Mouse (Mus musculus) lung, embryonic 16.5 days (tissue): Measurements from ENCODE around the gene Macrod2. TPM values are rescaled to one million over a fixed set of nuclear protein-coding genes. Genes with fewer than 3 reads are reported as not detected.
A peak's percentile ranks its signal among the peaks of the same experiment; 100 is the strongest.

Experiments
- ATAC-seq: fragments of 200-750 bp; cut with Nextera tagmentation; 2 replicates; pipeline ENCODE4 v1.8.0; 2017; ENCODE audit warnings: low read depth, mild to moderate bottlenecking, moderate library complexity
- H3K27ac ChIP-seq: fragments of 300-500 bp; sonication (generic); 2 replicates; pipeline ENCODE4 v1.5.1; 2014; ENCODE audit warnings: mild to moderate bottlenecking, control low read depth, low read length
- H3K27me3 ChIP-seq: fragments of 300-500 bp; sonication (generic); 2 replicates; pipeline ENCODE4 v1.6.1; 2014; ENCODE audit warnings: low read depth, low read length, mixed read lengths; ENCODE audit not compliant: control insufficient read depth, insufficient read depth
- H3K36me3 ChIP-seq: fragments of 300-500 bp; sonication (generic); 2 replicates; pipeline ENCODE4 v1.6.1; 2014; ENCODE audit warnings: low read length; ENCODE audit not compliant: control insufficient read depth, insufficient read depth
- H3K4me1 ChIP-seq: fragments of 300-500 bp; sonication (generic); replicated peaks from 2 replicates; pipeline ENCODE4 v1.6.1; 2014; ENCODE audit warnings: low read length, mixed read lengths; ENCODE audit not compliant: control insufficient read depth, insufficient read depth
- H3K4me2 ChIP-seq: fragments of 300-500 bp; sonication (generic); 2 replicates; pipeline ENCODE4 v1.6.1; 2014; ENCODE audit warnings: low read depth, low read length, control low read depth
- H3K4me3 ChIP-seq: fragments of 300-500 bp; sonication (generic); 2 replicates; pipeline ENCODE4 v1.5.1; 2014; ENCODE audit warnings: mild to moderate bottlenecking, low read length, control low read depth
- H3K9ac ChIP-seq: fragments of 300-500 bp; sonication (generic); 2 replicates; pipeline ENCODE4 v1.6.1; 2014; ENCODE audit warnings: low read length, control low read depth
- H3K9me3 ChIP-seq: fragments of 300-500 bp; sonication (generic); 2 replicates; pipeline ENCODE4 v1.6.1; 2016; ENCODE audit warnings: low read length; ENCODE audit not compliant: control insufficient read depth
- WGBS: fragments of 180-500 bp; shearing (Covaris S2); extraction: QIAGEN DNeasy Blood & Tissue Kit; methylation state at CpG from one replicate; pipeline ENCODE4 v1.1.7; 2014; 5-methylcytosine and 5-hydroxymethylcytosine counted together
- polyA plus RNA-seq: library from polyadenylated mRNA; unstranded; fragments of >200 nt; fragmentation: Nextera tagmentation; extraction: Ambion mirVana; gene quantifications from 2 replicates; pipeline ENCODE4 v1.2.1, GENCODE M21; 2015

Macrod2 gene
- polyA plus RNA-seq, 1 experiment from 2014 or later, result 32.1 TPM

DNA sequence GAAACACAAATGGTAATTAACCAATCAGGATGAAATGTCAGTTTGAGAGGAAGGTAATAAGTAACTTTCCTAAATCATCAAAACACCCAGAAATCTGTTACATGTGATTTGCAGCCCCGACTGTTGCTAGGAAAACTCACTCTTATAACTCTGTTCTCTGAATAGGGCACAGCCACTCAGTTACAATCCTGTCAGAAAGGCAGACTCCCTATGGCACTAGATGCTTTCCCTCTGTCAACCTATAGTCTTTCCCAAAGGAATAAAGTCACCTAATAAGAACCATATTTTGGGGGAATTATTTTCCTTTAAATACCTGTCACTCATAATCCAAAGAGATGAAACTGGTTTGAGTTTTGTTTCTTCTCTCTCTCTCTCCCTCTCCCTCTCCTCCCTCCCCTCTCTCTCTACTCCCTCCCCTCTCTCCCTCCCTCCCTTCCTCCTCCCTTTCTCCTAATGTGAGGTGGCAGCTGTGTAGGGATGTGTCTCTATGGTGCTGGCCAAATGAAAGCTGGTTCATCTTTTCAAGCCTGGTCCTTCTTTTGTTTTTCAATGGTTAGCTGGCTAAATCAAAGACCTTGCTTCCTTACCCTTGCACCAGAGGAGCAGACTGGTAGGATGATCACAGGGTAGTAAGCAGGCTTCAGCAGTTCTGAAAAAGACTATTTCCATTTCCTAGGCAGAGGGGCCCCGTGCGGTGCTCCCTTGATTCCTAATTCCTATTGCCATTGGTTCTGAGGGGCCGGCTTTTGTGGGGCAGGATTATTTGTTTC lies 661.8 kb downstream of the Macrod2 start:
- Histone ChIP-seq H3K4me1 (no peaks in the 10 kb centered on the region), H3K36me3 (no peaks in the 10 kb centered on the region), H3K4me3 (no peak overlapping the region), H3K27me3 (no peaks in the 10 kb centered on the region), H3K9me3 (no peaks in the 10 kb centered on the region), H3K27ac (no peak overlapping the region), H3K4me2 (no peak overlapping the region), H3K9ac (no peak overlapping the region)
- no peak for ATAC-seq
- 57% methylated on average over 4 of the region's 4 CpGs for WGBS

DNA sequence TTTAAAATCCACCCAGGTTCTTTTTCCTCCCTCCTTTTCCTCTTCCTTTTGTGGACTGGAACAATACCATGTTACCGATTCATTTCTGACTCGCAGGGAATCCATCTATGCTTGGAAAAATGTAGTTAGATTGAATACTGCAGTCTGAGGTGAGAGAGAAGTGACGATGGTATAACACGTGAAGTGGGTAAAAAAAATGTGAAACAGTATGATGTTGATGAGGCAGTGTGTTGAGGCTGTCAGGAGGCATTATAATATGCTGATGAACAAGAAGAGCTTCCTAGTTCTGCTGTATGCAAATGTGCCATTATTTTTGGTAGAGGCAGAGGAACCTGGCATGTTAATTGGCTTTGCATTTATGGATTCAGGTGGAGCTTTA lies 662.3 kb downstream of the Macrod2 start:
- Histone ChIP-seq H3K4me2 (no peak overlapping the region), H3K9ac (no peak overlapping the region), H3K4me1 (no peaks in the 10 kb centered on the region), H3K9me3 (no peaks in the 10 kb centered on the region), H3K4me3 (no peak overlapping the region), H3K27ac (no peak overlapping the region), H3K27me3 (no peaks in the 10 kb centered on the region), H3K36me3 (no peaks in the 10 kb centered on the region)
- 57% methylated on average over 4 of the region's 4 CpGs for WGBS
- ATAC-seq, result no peak

DNA sequence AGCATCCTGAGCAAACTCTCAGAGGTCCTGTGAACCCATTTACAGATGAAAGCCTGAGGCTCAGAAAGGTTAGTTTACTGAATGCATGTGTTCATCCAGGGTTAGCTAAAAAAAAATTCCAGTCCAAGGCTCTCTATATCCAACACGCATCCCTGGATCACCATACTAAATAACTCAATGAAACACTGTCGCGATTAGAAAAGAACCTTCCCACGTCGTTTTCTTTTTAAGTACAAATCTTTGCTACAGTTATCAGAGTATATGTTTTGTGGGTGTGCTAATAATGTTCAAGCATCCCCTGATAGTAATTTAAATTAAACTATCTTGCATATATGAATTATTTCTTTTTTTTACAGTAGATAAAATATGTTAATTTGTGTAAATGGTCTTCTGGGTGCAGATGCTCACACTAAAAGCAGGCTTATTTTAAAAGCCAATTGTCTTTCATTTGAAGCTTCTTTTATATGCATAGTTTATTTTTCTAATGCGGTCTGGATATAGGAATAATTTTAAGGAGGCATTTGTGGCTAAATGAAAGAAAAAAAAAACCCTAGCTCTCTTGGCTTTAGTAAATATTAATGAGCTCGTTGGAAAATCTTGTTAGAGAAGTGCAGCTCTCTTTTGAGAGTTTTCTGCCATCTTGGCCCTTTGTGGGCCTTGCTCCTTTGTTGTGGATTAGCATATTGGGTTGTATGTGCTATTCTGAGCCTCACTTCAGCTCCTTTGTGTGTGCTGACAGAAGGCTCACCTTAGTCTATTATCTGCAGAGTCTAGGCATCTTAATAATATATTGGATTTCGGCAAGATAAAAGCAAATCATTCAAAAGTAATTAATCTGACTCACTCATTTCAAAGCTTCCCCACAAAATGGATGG lies 679.1 kb downstream of the Macrod2 start:
- Histone ChIP-seq H3K27ac (no peak overlapping the region), H3K9ac (no peak overlapping the region), H3K4me2 (no peak overlapping the region), H3K4me3 (no peak overlapping the region), H3K27me3 (no peaks in the 10 kb centered on the region), H3K4me1 (no peaks in the 10 kb centered on the region), H3K9me3 (no peaks in the 10 kb centered on the region), H3K36me3 (no peaks in the 10 kb centered on the region)
- 72% methylated on average over 8 of the region's 8 CpGs for WGBS
- no peak for ATAC-seq

DNA sequence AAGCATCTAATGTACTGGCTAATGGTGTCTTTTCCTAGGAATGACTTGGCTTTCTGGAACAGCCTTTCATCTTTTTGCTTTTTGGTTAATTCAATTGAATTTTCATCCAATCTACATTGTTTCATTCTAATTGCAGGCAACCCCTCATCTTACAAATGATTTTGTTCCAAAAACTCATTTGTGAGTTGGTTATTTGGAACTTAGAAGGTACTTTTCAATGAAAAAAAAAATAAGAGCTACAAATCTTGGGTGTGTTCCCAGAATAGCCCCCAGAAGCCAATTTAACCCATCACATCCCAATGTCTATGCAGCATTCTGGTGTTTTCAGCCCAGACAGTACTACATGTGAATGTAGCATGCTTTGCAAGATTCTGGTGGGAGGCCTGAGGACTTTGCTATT lies 683.1 kb downstream of the Macrod2 start:
- Histone ChIP-seq H3K9ac (no peak overlapping the region), H3K4me3 (no peak overlapping the region), H3K9me3 (no peaks in the 10 kb centered on the region), H3K4me2 (no peak overlapping the region), H3K4me1 (no peaks in the 10 kb centered on the region), H3K27me3 (no peaks in the 10 kb centered on the region), H3K27ac (no peak overlapping the region), H3K36me3 (no peaks in the 10 kb centered on the region)
- ATAC-seq, result no peak

DNA sequence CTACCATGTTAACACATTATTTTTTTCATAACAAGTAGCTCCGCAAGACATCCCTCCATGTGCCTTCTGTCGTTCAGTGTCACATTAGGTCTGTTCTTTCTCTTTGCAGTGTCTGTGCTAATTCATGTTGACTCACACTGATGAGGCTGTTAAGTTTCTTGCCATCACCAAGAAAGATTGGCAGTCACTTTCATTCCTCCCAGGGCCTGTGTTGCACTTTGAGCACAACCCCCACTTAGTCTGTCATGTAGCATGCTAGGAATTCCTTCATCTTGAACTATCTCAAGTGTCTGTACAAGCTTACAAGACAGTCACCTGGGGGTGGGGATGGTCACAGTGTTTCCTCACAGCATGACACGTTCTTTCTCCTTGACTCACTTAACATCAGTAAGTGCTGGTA lies 696.2 kb downstream of the Macrod2 start:
- ATAC-seq, result no peak
- Histone ChIP-seq H3K4me1 (no peaks in the 10 kb centered on the region), H3K27me3 (no peaks in the 10 kb centered on the region), H3K4me2 (no peak overlapping the region), H3K36me3 (no peaks in the 10 kb centered on the region), H3K9ac (no peak overlapping the region), H3K27ac (no peak overlapping the region), H3K9me3 (no peaks in the 10 kb centered on the region), H3K4me3 (no peak overlapping the region)
- WGBS, result 61% methylated on average over 3 of the region's 3 CpGs

DNA sequence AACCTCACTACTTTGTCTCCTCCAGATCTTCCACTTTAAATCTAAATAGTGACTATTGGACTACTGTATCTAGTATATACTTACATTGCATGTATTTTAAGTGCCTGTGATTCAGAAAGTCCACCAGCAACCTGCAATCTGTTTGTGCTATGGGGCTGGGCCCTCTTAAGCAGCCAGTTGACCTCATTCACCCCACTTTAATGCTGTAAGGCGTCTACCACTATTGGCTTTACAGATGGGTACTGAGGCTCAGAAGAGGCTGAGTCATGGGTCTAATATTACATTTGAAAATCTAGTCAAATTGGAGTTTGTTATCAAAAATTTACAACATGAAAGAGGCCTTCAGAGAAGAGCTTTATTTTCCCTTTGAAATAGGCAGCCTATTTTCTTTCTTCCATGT lies 722.5 kb downstream of the Macrod2 start:
- no peaks in the 10 kb centered on the region for H3K4me1 ChIP-seq
- H3K36me3 ChIP-seq, result no peaks in the 10 kb centered on the region
- 56% methylated on average over 1 of the region's 1 CpGs for WGBS
- H3K4me2 ChIP-seq, result no peak overlapping the region
- no peak overlapping the region for H3K27ac ChIP-seq
- no peaks in the 10 kb centered on the region for H3K27me3 ChIP-seq
- peak; percentile 86 for ATAC-seq
- no peak overlapping the region for H3K9ac ChIP-seq
- no peaks in the 10 kb centered on the region for H3K9me3 ChIP-seq
- H3K4me3 ChIP-seq, result no peak overlapping the region

DNA sequence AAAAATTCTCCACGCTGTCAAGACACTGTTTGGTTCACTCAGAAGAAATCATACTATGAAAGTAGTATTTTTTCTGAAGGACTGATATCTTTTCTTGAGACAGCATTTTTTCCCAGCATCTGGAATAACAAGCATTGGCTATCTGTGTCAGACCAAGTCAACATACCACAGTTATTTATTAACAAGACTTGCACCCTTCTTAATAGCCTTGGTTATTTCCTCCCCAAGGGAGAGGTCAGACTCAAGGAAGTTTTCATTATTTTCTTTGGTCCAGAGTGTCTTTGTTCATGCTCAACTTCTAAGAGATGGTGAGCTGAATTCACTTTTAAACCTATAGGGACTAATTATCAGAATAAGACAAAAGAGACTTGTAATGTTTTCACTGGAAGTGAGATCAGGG lies 728.8 kb downstream of the Macrod2 start:
- Histone ChIP-seq H3K9me3 (no peaks in the 10 kb centered on the region), H3K27ac (no peak overlapping the region), H3K27me3 (no peaks in the 10 kb centered on the region), H3K4me3 (no peak overlapping the region), H3K4me2 (no peak overlapping the region), H3K4me1 (no peaks in the 10 kb centered on the region), H3K36me3 (no peaks in the 10 kb centered on the region), H3K9ac (no peak overlapping the region)
- ATAC-seq, result no peak
- 75% methylated on average over 1 of the region's 1 CpGs for WGBS

DNA sequence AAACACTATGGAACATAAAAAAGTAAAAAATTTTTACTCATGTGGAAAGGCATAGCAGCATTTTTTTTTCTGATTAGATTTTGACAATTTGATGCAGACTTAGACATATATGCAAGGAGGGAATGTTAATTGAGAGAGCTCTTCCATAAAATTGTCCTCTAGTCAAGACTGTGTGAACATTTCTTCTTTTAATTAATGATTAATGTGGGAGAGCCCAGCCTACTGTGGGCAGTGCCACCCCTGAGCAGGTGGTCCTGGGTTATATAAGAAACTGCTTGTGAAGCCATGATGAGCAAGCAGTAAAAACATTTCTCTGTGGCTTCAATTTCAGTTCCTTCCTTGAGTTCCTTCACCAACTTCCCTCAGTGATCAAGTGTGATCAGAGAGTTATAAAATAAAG lies 730.5 kb downstream of the Macrod2 start:
- H3K9ac ChIP-seq, result no peak overlapping the region
- no peaks in the 10 kb centered on the region for H3K36me3 ChIP-seq
- no peak overlapping the region for H3K4me3 ChIP-seq
- H3K27me3 ChIP-seq, result no peaks in the 10 kb centered on the region
- no peaks in the 10 kb centered on the region for H3K4me1 ChIP-seq
- H3K9me3 ChIP-seq, result no peaks in the 10 kb centered on the region
- no peak for ATAC-seq
- no peak overlapping the region for H3K4me2 ChIP-seq
- no peak overlapping the region for H3K27ac ChIP-seq

DNA sequence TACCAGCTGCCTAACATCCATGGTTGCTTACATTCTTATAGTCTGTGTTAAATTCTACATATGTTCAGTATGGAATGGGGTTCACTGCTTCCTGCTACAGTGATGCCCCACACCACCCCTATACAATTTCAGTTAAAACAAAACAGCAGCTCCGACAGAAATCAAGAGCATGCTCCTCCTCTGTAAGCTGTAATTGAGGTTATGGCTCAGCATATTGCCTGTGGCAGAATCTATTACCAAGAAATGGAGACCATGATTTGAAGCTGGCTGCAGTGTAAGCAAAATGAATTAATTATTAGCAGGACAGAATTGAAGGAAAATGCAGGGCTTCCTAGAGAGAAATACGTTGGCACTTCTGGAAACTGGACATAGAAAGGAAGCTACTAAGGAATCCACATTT lies 747.2 kb downstream of the Macrod2 start:
- H3K27me3 ChIP-seq, result no peaks in the 10 kb centered on the region
- H3K4me3 ChIP-seq, result no peak overlapping the region
- WGBS, result 48% methylated on average over 2 of the region's 2 CpGs
- H3K4me1 ChIP-seq, result no peaks in the 10 kb centered on the region
- no peak overlapping the region for H3K9ac ChIP-seq
- no peaks in the 10 kb centered on the region for H3K9me3 ChIP-seq
- H3K4me2 ChIP-seq, result no peak overlapping the region
- no peak for ATAC-seq
- H3K27ac ChIP-seq, result no peak overlapping the region
- H3K36me3 ChIP-seq, result no peaks in the 10 kb centered on the region
